7 mouse cellular contexts compared by ENCODE assay signal in genomic region chr6:28537851-28538527, GRCm38 (mm10).
DNase-seq lines count a peak whose midpoint lies in the region; ATAC-seq and TF ChIP-seq lines count a peak whose summit lies in the region.

No protein-coding gene starts in this region.

- H3K9ac ChIP-seq in neural tube, embryonic 14.5 days (replicated peaks; ENCODE audit: low read depth, low read length), result no peak overlapping the region

- H3K36me3 ChIP-seq in neural tube, embryonic 14.5 days (ENCODE audit: control insufficient read depth, insufficient read depth, low read length), result 0 out of 2 replicates have a peak, but pooled peaks cover 3% of the 10 kb centered on the region

- TF ChIP-seq POLR2A in cerebellum, adult 2 months (IDR thresholded peaks at IDR 0.05; ENCODE audit: borderline replicate concordance, insufficient read depth, low read length), result peak; percentile 54; the same call in 1 of the 2 replicates

- H3K4me1 ChIP-seq in cerebellum, adult 2 months (ENCODE audit: control insufficient read depth, insufficient read depth, low read length), result peaks cover 19% of the 10 kb centered on the region
- H3K4me1 ChIP-seq in neural tube, embryonic 14.5 days (ENCODE audit: control insufficient read depth, insufficient read depth, low read length), result peaks cover 14% of the 10 kb centered on the region; the same call in 1 of the 2 replicates

- ATAC-seq in neural tube, embryonic 14.5 days (ENCODE audit: low read depth), result peak; percentile 77

- peak; percentile 95 to 99 for DNase-seq in cerebellum, adult 2 months
- DNase-seq in embryo, embryonic 10.5 days (ENCODE audit: low spot score), result peak; percentile 15
- peak; percentile 88 for DNase-seq in layer of hippocampus, adult 9-11 months
- no peak for DNase-seq in urinary bladder, postnatal 25 days (ENCODE audit: low spot score)
- DNase-seq in adrenal gland, postnatal 14 days, result no peak
- DNase-seq in heart, postnatal 14 days, result no peak

- H3K4me3 ChIP-seq in cerebellum, adult 2 months (replicated peaks; ENCODE audit: insufficient read depth, low read depth, low read length), result no peak overlapping the region
- no peak overlapping the region for H3K4me3 ChIP-seq in neural tube, embryonic 14.5 days (ENCODE audit: low read depth, low read length)

- H3K9me3 ChIP-seq in neural tube, embryonic 14.5 days (ENCODE audit: control insufficient read depth, low read length), result no peaks in the 10 kb centered on the region

- H3K4me2 ChIP-seq in neural tube, embryonic 14.5 days (ENCODE audit: low read depth, low read length), result no peak overlapping the region

- WGBS in cerebellum, adult 2 months, result 12% methylated on average over 10 of the region's 10 CpGs
- WGBS in neural tube, embryonic 14.5 days, result 49% methylated on average over 10 of the region's 10 CpGs

- H3K27ac ChIP-seq in cerebellum, adult 2 months (ENCODE audit: insufficient read depth, low read length), result peak overlapping the region; percentile 91
- H3K27ac ChIP-seq in neural tube, embryonic 14.5 days (ENCODE audit: low read depth, low read length), result no peak overlapping the region

- H3K27me3 ChIP-seq in cerebellum, adult 2 months (ENCODE audit: control insufficient read depth, insufficient read depth, low read length), result no peaks in the 10 kb centered on the region
- no peaks in the 10 kb centered on the region for H3K27me3 ChIP-seq in neural tube, embryonic 14.5 days (ENCODE audit: control insufficient read depth, insufficient read depth, low read length)

- intact Hi-C loops in heart, postnatal 14 days (cut with DNase I), result loop anchor here (10.0 kb wide), 2 partner anchors 357 to 597 kb away; no protein-coding TSS in a partner anchor

- no peak; the same call in 1 of the 2 replicates for TF ChIP-seq CTCF in cerebellum, adult 2 months (IDR thresholded peaks at IDR 0.05; ENCODE audit: borderline replicate concordance, insufficient read depth, low read depth, low read length)

Comparison
In these comparisons a context has a peak if more than half of its experiments do, and no peak if none do; other contexts are left out.
1. DNase-seq: peak in cerebellum, adult 2 months (2 of 2), embryo, embryonic 10.5 days (single experiment) and layer of hippocampus, adult 9-11 months (single experiment); none in urinary bladder, postnatal 25 days (single experiment), adrenal gland, postnatal 14 days (single experiment) and heart, postnatal 14 days (0 of 2).